Mouse (Mus musculus): ENCODE measurements around the gene Psmd13. TPM values are rescaled to one million over a fixed set of nuclear protein-coding genes. Genes with fewer than 3 reads are reported as not detected.

Psmd13 gene
- total and polyA plus RNA-seq, 3 experiments: 165 to 215 TPM; not detected in 1

DNA sequence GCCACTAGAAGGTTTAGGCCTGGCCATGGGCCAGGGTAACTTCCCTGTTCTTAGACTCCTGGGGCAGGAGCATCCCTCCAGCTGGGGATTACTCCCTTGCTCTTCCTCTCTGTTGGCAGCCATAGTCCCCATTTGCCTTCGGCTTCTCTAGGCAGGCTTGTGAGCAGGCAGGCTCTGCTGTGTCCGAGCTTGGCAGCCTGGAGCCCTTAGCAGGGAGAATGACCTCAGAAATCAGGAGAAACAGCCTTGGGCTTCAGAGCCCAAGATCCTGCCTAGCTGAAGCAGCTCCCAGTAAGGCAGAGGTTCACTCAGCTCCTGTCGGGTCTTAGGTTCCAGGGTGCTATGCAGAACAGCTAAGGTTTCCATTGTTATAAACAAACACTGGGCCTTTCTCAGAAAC lies 17.4 kb downstream of the Psmd13 start:
- Histone ChIP-seq H3K9me3 (replicated peaks; ENCODE audit: insufficient read depth, low read length) (no peaks in the 10 kb centered on the region), H3K9ac (ENCODE audit: control insufficient read depth, low read depth, low read length, poor library complexity, severe bottlenecking) (no peak overlapping the region), H3K36me3 (ENCODE audit: control insufficient read depth in 1 of 2, insufficient read depth in 2 of 2, low read length in 2 of 2) (no peaks in the 10 kb centered on the region), H3K27ac (ENCODE audit: control insufficient read depth, low read depth, low read length) (no peak overlapping the region), H3K4me3 (ENCODE audit: control insufficient read depth in 1 of 2, insufficient read depth in 1 of 2, low read depth in 2 of 2, low read length in 2 of 2) (no peak overlapping the region), H3K79me2 (ENCODE audit: control insufficient read depth, insufficient read depth, low read length, poor library complexity) (no peaks in the 10 kb centered on the region), H3K27me3 (ENCODE audit: control insufficient read depth in 1 of 2, insufficient read depth in 2 of 2, low read length in 2 of 2) (no peaks in the 10 kb centered on the region), H3K4me1 (ENCODE audit: control insufficient read depth in 1 of 2, insufficient read depth in 2 of 2, low read length in 2 of 2) (no peaks in the 10 kb centered on the region)
- TF ChIP-seq MYB (IDR thresholded peaks at IDR 0.05; ENCODE audit: low read depth, low read length): no peak
- no peak for TF ChIP-seq CTCF (IDR thresholded peaks at IDR 0.05 in 2 of 3, conservative IDR thresholded peaks at IDR 0.05 in 1 of 3; ENCODE audit: control insufficient read depth in 1 of 3, insufficient read depth in 1 of 3, low read depth in 2 of 3, low read length in 3 of 3, poor library complexity in 1 of 3, severe bottlenecking in 1 of 3)
- TF ChIP-seq SIN3A (IDR thresholded peaks at IDR 0.05; ENCODE audit: low read length): no peak
- no peak for TF ChIP-seq CHD1 (IDR thresholded peaks at IDR 0.05; ENCODE audit: low read depth, low read length)
- no peak for TF ChIP-seq RCOR1 (IDR thresholded peaks at IDR 0.05; ENCODE audit: low read depth, low read length)
- no peak for TF ChIP-seq USF2 (IDR thresholded peaks at IDR 0.05; ENCODE audit: borderline replicate concordance in 1 of 2, insufficient read depth in 1 of 2, low read depth in 1 of 2, low read length in 2 of 2)
- no peak for TF ChIP-seq ZKSCAN1 (IDR thresholded peaks at IDR 0.05; ENCODE audit: low read depth, low read length)
- TF ChIP-seq MAZ (IDR thresholded peaks at IDR 0.05; ENCODE audit: low read depth, low read length): no peak
- TF ChIP-seq BHLHE40 (IDR thresholded peaks at IDR 0.05; ENCODE audit: borderline replicate concordance, low read depth, low read length): no peak
- DNase-seq (ENCODE audit: low read depth, low spot score): no peak

DNA sequence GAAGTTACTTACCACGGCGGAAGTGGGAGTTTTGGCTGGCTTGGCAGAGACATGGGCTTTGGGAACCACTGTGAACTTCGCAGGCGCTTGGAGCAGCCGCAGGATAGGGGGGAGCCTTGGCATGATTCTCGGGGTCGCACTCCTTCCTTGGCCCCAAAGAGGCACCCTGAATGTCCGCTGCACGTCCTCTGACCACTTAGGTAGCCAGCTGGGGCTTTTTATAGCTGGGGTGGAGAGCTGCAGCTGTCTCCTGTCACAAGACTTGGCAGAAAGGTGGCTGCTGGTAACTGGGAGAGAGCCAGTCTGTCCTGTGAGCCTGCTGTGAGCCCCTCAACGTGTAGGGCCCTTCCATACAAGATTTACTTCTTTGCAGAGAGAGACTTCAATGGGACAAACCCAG lies 18.5 kb downstream of the Psmd13 start, which contains the start of gene Cox8b:
Cox8b (minus strand) TSS at position 227 of the 400 bp plus-strand sequence.
- no peaks in the 10 kb centered on the region for H3K36me3 ChIP-seq (ENCODE audit: control insufficient read depth in 1 of 2, insufficient read depth in 2 of 2, low read length in 2 of 2)

DNA sequence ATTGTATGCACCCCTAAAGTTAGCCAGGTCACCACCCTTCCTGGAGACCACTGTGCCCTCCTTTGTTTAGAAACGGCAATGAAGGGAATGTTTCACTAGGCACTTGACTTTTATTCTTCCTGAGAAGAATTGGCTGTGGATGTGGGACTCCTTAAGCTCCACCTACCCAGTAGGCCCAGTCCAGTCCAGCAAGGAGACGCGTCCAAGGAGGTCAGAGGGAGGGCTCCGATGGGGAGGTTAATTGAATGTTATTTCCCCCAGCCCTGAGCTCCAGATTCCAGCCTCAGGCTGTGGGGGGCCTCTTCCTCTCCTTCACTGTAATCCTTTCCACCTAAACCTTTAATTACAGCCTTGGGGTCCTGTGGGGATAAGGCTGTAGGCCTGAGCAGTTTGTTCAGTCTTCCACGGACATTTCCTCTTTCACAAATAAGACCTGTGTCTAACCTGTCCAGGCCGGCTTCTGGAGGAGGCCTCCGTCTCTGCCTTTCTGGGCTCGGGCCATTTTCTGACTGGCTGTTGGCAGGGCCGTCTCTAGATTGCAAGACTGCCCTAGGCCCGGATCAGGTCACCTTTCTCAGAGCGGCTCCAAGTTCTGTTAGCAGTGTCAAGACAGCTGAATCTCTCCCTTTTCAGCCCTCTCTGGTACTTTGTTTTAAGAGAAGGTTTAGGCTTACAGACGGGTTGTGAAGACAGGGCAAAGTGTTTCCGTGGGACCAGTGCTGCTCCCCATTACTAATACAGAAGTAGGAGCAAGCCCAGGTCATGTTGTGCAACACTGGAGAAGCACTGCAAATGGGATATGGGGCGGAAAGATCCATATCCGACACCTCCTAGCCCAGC lies 20.5 kb downstream of the Psmd13 start:
- no peak for DNase-seq (ENCODE audit: low read depth, low spot score)
- no peak overlapping the region for H3K4me3 ChIP-seq (ENCODE audit: control insufficient read depth in 1 of 2, insufficient read depth in 1 of 2, low read depth in 2 of 2, low read length in 2 of 2)
- no peaks in the 10 kb centered on the region for H3K79me2 ChIP-seq (ENCODE audit: control insufficient read depth, insufficient read depth, low read length, poor library complexity)
- no peaks in the 10 kb centered on the region for H3K4me1 ChIP-seq (ENCODE audit: control insufficient read depth in 1 of 2, insufficient read depth in 2 of 2, low read length in 2 of 2)
- H3K9me3 ChIP-seq (replicated peaks; ENCODE audit: insufficient read depth, low read length): no peaks in the 10 kb centered on the region
- no peak overlapping the region for H3K9ac ChIP-seq (ENCODE audit: control insufficient read depth, low read depth, low read length, poor library complexity, severe bottlenecking)
- no peak overlapping the region for H3K27ac ChIP-seq (ENCODE audit: control insufficient read depth, low read depth, low read length)
- H3K36me3 ChIP-seq (ENCODE audit: control insufficient read depth in 1 of 2, insufficient read depth in 2 of 2, low read length in 2 of 2): no peaks in the 10 kb centered on the region
- no peaks in the 10 kb centered on the region for H3K27me3 ChIP-seq (ENCODE audit: control insufficient read depth in 1 of 2, insufficient read depth in 2 of 2, low read length in 2 of 2)
- TF ChIP-seq E2F4 (IDR thresholded peaks at IDR 0.05; ENCODE audit: borderline replicate concordance, low read depth, low read length) (no peak), EP300 (IDR thresholded peaks at IDR 0.05; ENCODE audit: low read depth in 1 of 2, low read length in 2 of 2) (no peak), SMC3 (IDR thresholded peaks at IDR 0.05; ENCODE audit: low read depth, low read length) (no peak), MYB (IDR thresholded peaks at IDR 0.05; ENCODE audit: low read depth, low read length) (no peak), ELF1 (IDR thresholded peaks at IDR 0.05; ENCODE audit: low read depth, low read length) (no peak), RAD21 (IDR thresholded peaks at IDR 0.05; ENCODE audit: low read depth, low read length) (no peak), BHLHE40 (IDR thresholded peaks at IDR 0.05; ENCODE audit: borderline replicate concordance, low read depth, low read length) (no peak), TBP (IDR thresholded peaks at IDR 0.05; ENCODE audit: low read depth, low read length) (no peak), GATA1 (IDR thresholded peaks at IDR 0.05; ENCODE audit: low read depth, low read length) (no peak), MAZ (IDR thresholded peaks at IDR 0.05; ENCODE audit: low read depth, low read length) (no peak), JUND (IDR thresholded peaks at IDR 0.05; ENCODE audit: low read depth, low read length) (no peak), RCOR1 (IDR thresholded peaks at IDR 0.05; ENCODE audit: low read depth, low read length) (no peak), SIN3A (IDR thresholded peaks at IDR 0.05; ENCODE audit: low read length) (no peak), CHD2 (IDR thresholded peaks at IDR 0.05; ENCODE audit: low read length) (no peak), MEF2A (IDR thresholded peaks at IDR 0.05; ENCODE audit: extremely low read depth, insufficient replicate concordance, low read depth, low read length, poor library complexity, severe bottlenecking) (no peak), POLR2AphosphoS5 (IDR thresholded peaks at IDR 0.05; ENCODE audit: borderline replicate concordance, low read depth, low read length) (no peak), MAFK (IDR thresholded peaks at IDR 0.05; ENCODE audit: borderline replicate concordance, low read depth, low read length) (no peak)

More for the DNA sequence above, 18.5 kb downstream of the Psmd13 start, which contains the start of gene Cox8b:
- no peak within 1 kb of the TSS for H3K4me3 ChIP-seq (ENCODE audit: control insufficient read depth in 1 of 2, insufficient read depth in 1 of 2, low read depth in 2 of 2, low read length in 2 of 2)
- H3K4me1 ChIP-seq (ENCODE audit: control insufficient read depth in 1 of 2, insufficient read depth in 2 of 2, low read length in 2 of 2): no peaks in the 10 kb centered on the region
- no peak within 1 kb of the TSS for H3K9ac ChIP-seq (ENCODE audit: control insufficient read depth, low read depth, low read length, poor library complexity, severe bottlenecking)
- no peaks in the 10 kb centered on the region for H3K27me3 ChIP-seq (ENCODE audit: control insufficient read depth in 1 of 2, insufficient read depth in 2 of 2, low read length in 2 of 2)
- TF ChIP-seq E2F4 (IDR thresholded peaks at IDR 0.05; ENCODE audit: borderline replicate concordance, low read depth, low read length) (no peak), TAL1 (IDR thresholded peaks at IDR 0.05; ENCODE audit: low read length) (no peak), MXI1 (IDR thresholded peaks at IDR 0.05; ENCODE audit: low read depth, low read length) (no peak), USF2 (IDR thresholded peaks at IDR 0.05; ENCODE audit: borderline replicate concordance in 1 of 2, insufficient read depth in 1 of 2, low read depth in 1 of 2, low read length in 2 of 2) (no peak), MYB (IDR thresholded peaks at IDR 0.05; ENCODE audit: low read depth, low read length) (no peak)
- no peaks in the 10 kb centered on the region for H3K79me2 ChIP-seq (ENCODE audit: control insufficient read depth, insufficient read depth, low read length, poor library complexity)
- no peak within 1 kb of the TSS for H3K27ac ChIP-seq (ENCODE audit: control insufficient read depth, low read depth, low read length)
- no peaks in the 10 kb centered on the region for H3K9me3 ChIP-seq (replicated peaks; ENCODE audit: insufficient read depth, low read length)
- no peak for DNase-seq (ENCODE audit: low read depth, low spot score)
